Mouse (Mus musculus) brain, embryonic 14.5 days (tissue): ENCODE data around the gene Sirt4.

Experiments
- CTCF ChIP-seq: fragments of 200-500 bp; IDR thresholded peaks from 2 replicates; pipeline ENCODE4 v1.5.1; 2012; ENCODE audit warnings: inconsistent platforms, mild to moderate bottlenecking, moderate library complexity, borderline replicate concordance; ENCODE audit not compliant: insufficient read depth, insufficient read length; ENCODE audit errors: extremely low read depth
- POLR2A ChIP-seq: fragments of 200-500 bp; IDR thresholded peaks from 2 replicates; pipeline ENCODE4 v1.6.1; 2012; ENCODE audit warnings: mild to moderate bottlenecking, inconsistent platforms, borderline replicate concordance; ENCODE audit not compliant: poor library complexity, insufficient read depth, insufficient read length, severe bottlenecking; ENCODE audit errors: extremely low read depth

GRCm38 (mm10) chr5:115526456-115527202 lies 42.1 kb upstream of the Sirt4 start:
- TF ChIP-seq CTCF (no peak), POLR2A (no peak)
